Mouse (Mus musculus): Measurements from ENCODE around the gene Rgs7bp.
"Not testable (repeated sequence)": the region's sequence is repeated elsewhere in the genome, so short reads cannot be mapped to it uniquely, and the experiment has no call there.

Gene Rgs7bp

DNA sequence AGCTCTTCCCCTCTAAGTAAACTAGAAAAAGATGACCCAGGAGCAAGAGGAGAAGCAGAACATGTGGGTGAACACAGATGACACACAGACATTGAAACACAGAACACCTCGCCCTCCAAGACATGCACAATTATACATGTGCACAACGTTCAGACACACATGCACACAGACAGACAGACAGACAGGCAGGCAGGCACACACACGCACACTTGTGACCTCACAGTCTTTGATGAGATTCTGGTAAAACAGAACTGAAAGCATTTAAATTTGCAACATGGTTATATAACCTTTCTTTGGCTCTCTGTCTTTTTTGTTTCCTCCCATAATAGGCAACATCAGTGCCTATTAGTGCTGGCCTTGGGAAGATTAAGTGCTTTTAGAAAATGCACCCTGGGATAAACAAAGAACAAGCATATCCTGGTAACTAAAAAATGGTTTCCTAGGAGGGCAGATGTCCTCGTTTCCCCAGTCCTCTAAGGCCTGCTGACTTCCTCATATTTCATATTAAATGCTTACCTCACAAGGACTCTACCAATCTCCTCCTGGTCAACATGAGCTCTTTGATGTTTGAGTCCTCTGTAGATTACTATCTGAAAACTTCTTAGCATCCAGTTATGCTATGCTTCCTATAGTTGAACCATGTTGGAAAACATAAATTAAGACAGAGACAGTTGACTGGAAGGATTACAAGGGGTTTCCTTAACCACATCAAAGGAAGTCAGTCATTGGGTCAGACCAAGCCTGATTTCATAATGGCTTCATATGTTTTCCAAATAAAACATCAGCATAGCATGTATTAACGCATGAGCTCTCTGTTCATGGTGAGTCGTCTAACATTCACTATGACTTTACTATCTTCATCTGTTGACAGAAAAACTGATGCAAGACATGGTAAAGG, 122.8 kb downstream of the Rgs7bp start:
- DNase-seq: no peak

DNA sequence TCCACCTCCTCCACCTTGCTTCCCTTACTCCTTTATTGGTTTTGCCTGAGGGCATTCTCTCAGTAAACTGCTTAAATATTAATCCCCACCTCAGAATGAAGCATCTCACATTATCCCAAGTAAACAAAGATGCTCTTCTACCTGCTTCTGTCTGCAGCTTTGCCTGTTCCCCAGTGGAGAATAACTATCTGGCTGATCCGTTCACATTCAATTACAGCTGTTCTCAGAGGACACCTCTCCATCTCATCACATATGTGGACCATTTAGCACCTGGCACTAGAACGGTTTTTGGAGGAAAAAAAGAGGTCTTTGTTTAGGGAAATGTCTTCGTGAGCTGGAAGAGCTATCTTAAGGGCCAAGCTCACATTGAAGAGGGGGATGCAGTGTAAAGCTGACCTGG, 123.9 kb downstream of the Rgs7bp start:
- no peak for DNase-seq

DNA sequence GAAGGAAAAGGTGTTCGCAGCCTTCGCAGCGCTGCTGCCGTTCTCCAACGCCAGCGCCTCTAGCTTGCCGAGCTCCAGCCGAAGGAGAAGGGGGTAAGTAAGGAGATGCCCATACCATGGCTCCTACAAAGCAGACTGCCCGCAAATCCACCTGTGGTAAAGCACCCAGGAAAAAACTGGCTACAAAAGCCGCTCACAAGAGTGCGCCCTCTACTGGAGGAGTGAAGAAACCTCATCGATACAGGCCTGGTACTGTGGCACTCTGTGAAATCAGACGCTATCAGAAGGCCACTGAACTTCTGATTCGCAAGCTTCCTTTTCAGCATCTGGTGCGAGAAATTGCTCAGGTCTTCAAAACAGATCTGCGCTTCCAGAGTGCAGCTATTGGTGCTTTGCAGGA, 136.1 kb downstream of the Rgs7bp start:
- DNase-seq: peak; percentile 7 to 15

DNA sequence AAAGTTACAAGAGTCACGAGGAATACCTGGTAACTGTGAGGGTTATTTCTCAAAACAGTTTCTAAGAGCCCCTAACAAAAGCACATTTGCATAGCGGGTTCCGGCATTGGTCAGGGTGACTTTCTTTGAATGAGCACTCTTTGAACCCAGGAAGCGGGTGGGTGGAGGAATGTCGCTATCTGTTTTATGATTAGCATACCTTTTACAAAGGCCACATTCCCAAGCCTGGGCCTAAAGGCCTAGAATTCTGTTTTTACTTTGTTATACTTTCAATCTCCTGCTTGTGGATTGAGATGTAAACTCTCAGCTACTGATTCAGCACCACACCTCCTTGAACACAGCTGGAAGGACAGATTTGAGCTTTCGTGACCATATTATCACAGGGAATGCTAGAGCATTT, 138.0 kb downstream of the Rgs7bp start:
- DNase-seq: not testable (repeated sequence)

DNA sequence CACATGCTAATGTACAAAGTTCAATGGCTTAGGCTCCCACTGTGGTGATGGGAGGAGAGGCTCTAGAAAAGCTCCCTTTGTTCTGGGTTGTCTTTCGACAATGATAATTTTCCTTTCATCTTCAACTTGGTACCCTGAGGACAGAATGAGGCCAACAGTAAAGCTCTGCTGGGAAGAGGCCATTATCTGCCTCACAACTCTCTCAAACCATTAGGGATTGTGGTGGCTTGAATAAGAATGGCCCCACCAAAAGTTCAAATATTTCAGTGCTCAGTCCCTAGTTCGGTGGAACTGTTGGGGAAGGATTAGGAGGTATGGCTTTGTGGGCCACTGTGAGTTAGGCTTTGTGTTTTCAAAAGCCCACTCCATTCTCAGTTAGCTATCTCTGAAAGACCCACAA, 138.6 kb downstream of the Rgs7bp start:
- no peak for DNase-seq

DNA sequence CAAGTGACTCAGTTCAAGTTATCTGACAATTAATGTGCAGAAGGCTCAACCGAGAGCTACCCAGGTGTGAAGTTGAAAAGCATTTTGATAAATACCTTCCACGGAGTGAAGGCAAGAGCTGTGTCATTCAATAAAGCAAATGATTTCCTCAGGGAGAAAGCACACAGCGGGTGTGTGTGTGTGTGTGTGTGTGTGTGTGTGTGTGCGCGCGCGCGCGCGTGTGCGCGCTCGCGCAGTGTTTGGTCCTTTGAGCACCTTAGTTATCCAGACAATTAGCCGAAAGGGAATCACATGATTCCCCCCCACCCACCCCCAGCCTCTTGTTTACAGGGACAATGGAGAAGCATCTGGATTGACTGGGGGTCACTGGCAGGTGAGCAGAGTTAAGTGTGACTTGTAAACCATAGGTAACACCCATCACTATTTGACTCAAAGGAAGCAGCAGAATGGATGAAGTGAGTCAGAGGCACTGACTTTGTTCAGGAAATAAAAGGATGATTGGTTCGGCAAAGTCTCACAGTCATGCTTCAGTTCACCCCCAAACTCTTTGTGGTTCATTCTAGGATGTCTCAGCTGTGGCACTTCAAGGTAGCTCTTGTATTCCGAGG, 140.3 kb downstream of the Rgs7bp start:
- no peak for DNase-seq

DNA sequence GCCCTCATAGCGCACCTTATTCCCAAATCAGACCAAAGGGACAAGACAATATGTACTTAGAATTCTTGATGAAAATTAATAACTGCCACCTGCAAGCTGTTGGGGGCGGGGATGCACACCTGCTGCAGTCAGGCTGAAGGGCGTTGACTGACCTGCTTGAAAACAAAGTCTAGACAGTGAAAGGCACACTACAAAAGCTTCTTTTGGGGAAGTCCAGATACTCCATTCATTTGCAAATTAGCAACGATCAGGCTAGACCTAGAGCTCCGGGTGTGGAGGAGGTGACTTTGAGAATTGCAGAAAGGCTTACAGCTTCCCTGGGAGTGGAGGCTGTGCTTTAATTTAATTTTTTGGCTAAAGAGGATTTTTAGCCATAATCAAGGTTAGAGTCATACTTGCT, 143.1 kb downstream of the Rgs7bp start:
- DNase-seq: not testable (repeated sequence)

DNA sequence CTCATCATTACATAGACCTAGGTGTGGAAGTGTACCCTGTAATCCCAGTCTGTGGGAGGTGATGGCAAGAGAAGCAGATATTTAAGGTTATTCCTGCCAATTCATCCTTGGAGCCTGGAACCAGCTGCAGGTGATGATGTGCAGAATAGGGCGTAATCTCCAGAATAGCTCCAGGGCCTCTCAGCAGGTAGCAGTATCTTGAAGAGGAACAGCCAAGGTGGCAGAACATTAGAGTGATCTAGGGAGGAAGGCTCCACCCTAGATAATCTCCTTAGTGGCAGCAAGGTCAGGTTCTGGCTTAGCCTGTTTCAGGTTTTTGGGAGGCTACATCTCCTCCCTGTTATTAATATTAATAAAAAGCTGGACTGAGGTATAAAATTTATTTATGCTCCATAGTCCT, 143.7 kb downstream of the Rgs7bp start:
- DNase-seq: not testable (repeated sequence)

DNA sequence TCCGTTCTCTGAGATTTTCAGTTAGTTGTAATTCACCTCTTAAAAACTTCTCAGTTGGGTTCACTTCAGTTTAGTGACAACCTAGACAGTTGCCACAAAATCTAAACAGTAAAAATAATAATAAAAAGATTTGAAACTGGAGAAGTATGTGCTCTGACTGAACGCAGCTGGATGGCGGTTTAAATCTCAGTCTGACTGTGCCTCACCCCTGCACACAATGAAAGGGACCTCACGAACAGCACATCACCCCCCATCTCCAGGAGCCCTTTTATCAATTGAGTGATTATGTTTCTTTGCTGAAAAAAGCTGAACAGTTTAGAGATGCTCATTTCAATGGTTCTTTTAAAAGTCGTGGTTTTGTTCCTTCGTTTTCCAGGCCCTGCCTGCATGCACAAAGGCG, 146.0 kb downstream of the Rgs7bp start:
- DNase-seq: peak; percentile 32 to 39

Measured in kidney, postnatal 4 days (tissue).